Mouse (Mus musculus) MEL (cell line): Measurements from ENCODE around the gene Zbtb3. TPM values are rescaled to one million over a fixed set of nuclear protein-coding genes. Genes with fewer than 3 reads are reported as not detected.
"Not testable (repeated sequence)": the region's sequence is repeated elsewhere in the genome, so short reads cannot be mapped to it uniquely, and the experiment has no call there.

Experiments
- DNase-seq: peaks from one replicate; pipeline ENCODE4 v3.0.0; 2011; ENCODE audit warnings: low read depth, low spot score
- H3K27ac ChIP-seq: 2 replicates; pipeline ENCODE4 v1.5.1; 2012; ENCODE audit warnings: low read depth, mild to moderate bottlenecking, control low read depth, low read length, moderate library complexity; ENCODE audit not compliant: control insufficient read depth
- H3K27me3 ChIP-seq, 2 experiments: fragments of 150-350 bp in 1 of 2; sonication (generic) in 1 of 2; 2 replicates each; pipeline ENCODE4 v1.6.1; 2012; ENCODE audit warnings: low read length in 2 of 2, mild to moderate bottlenecking in 2 of 2, improper control_type of control experiment in 1 of 2, moderate library complexity in 1 of 2; ENCODE audit not compliant: insufficient read depth in 2 of 2, control insufficient read depth in 1 of 2
- H3K36me3 ChIP-seq, 2 experiments: 2 replicates each; pipeline ENCODE4 v1.6.1; 2012 to 2014; ENCODE audit warnings: low read length in 2 of 2, improper control_type of control experiment in 1 of 2, inconsistent platforms in 1 of 2, mild to moderate bottlenecking in 1 of 2; ENCODE audit not compliant: insufficient read depth in 2 of 2, control insufficient read depth in 1 of 2
- H3K4me1 ChIP-seq, 2 experiments: fragments of 150-350 bp in 1 of 2; sonication (generic) in 1 of 2; 2 replicates each; pipeline ENCODE4 v1.6.1; 2012; ENCODE audit warnings: low read length in 2 of 2, improper control_type of control experiment in 1 of 2, mild to moderate bottlenecking in 1 of 2; ENCODE audit not compliant: insufficient read depth in 2 of 2, control insufficient read depth in 1 of 2
- H3K4me3 ChIP-seq, 2 experiments: fragments of 150-350 bp in 1 of 2; sonication (generic) in 1 of 2; 2 replicates each; pipeline ENCODE4 v1.5.1; 2012; ENCODE audit warnings: low read depth in 2 of 2, low read length in 2 of 2, mild to moderate bottlenecking in 2 of 2, moderate library complexity in 2 of 2, control low read depth in 1 of 2, improper control_type of control experiment in 1 of 2; ENCODE audit not compliant: control insufficient read depth in 1 of 2, insufficient read depth in 1 of 2
- H3K79me2 ChIP-seq: 2 replicates; pipeline ENCODE4 v1.6.1; 2012; ENCODE audit warnings: mild to moderate bottlenecking, low read length, moderate library complexity; ENCODE audit not compliant: control insufficient read depth, poor library complexity, insufficient read depth
- H3K9ac ChIP-seq: 2 replicates; pipeline ENCODE4 v1.6.1; 2012; ENCODE audit warnings: low read depth, mild to moderate bottlenecking, control low read depth, low read length, moderate library complexity; ENCODE audit not compliant: control insufficient read depth, poor library complexity, severe bottlenecking
- H3K9me3 ChIP-seq: fragments of 150-350 bp; sonication (generic); replicated peaks from 2 replicates; pipeline ENCODE4 v1.6.1; 2012; ENCODE audit warnings: mild to moderate bottlenecking, low read length, improper control_type of control experiment, moderate library complexity; ENCODE audit not compliant: insufficient read depth
- BHLHE40 ChIP-seq: IDR thresholded peaks from 2 replicates; pipeline ENCODE4 v1.6.1; 2012; ENCODE audit warnings: low read depth, mild to moderate bottlenecking, inconsistent platforms, low read length, improper control_type of control experiment, borderline replicate concordance
- CTCF ChIP-seq, 3 experiments: IDR thresholded peaks in 2 of 3; conservative IDR thresholded peaks in 1 of 3; 2 replicates each; pipeline ENCODE4 v1.5.1; 2011 to 2012; ENCODE audit warnings: low read length in 3 of 3, low read depth in 2 of 3, mild to moderate bottlenecking in 2 of 3, improper control_type of control experiment in 1 of 3, inconsistent platforms in 1 of 3, mixed read lengths in 1 of 3, moderate library complexity in 1 of 3; ENCODE audit not compliant: control insufficient read depth in 1 of 3, insufficient read depth in 1 of 3, poor library complexity in 1 of 3, severe bottlenecking in 1 of 3
- ELF1 ChIP-seq: IDR thresholded peaks from 2 replicates; pipeline ENCODE4 v1.6.1; 2014; ENCODE audit warnings: low read depth, mild to moderate bottlenecking, inconsistent platforms, low read length, improper control_type of control experiment, moderate library complexity
- EP300 ChIP-seq, 2 experiments: IDR thresholded peaks; 2 replicates each; pipeline ENCODE4 v1.6.1; 2011; ENCODE audit warnings: improper control_type of control experiment in 2 of 2, low read length in 2 of 2, low read depth in 1 of 2, mild to moderate bottlenecking in 1 of 2
- GABPA ChIP-seq: IDR thresholded peaks from 2 replicates; pipeline ENCODE4 v1.6.1; 2012; ENCODE audit warnings: low read depth, mild to moderate bottlenecking, inconsistent platforms, low read length, improper control_type of control experiment, moderate library complexity
- HCFC1 ChIP-seq: IDR thresholded peaks from 2 replicates; pipeline ENCODE4 v1.6.1; 2012; ENCODE audit warnings: low read depth, mild to moderate bottlenecking, inconsistent platforms, low read length, improper control_type of control experiment, moderate library complexity
- JUND ChIP-seq: IDR thresholded peaks from 2 replicates; pipeline ENCODE4 v1.6.1; 2011; ENCODE audit warnings: low read depth, mild to moderate bottlenecking, improper control_type of control experiment, low read length
- MAFK ChIP-seq: IDR thresholded peaks from 2 replicates; pipeline ENCODE4 v1.6.1; 2011; ENCODE audit warnings: low read depth, mild to moderate bottlenecking, low read length, improper control_type of control experiment, borderline replicate concordance
- MAX ChIP-seq: IDR thresholded peaks from 2 replicates; pipeline ENCODE4 v1.6.1; 2011; ENCODE audit warnings: low read length, improper control_type of control experiment
- MAZ ChIP-seq: IDR thresholded peaks from 2 replicates; pipeline ENCODE4 v1.6.1; 2012; ENCODE audit warnings: low read depth, mild to moderate bottlenecking, inconsistent platforms, low read length, improper control_type of control experiment
- MXI1 ChIP-seq: IDR thresholded peaks from 2 replicates; pipeline ENCODE4 v1.6.1; 2011; ENCODE audit warnings: mild to moderate bottlenecking, low read depth, low read length, improper control_type of control experiment
- POLR2A ChIP-seq, 2 experiments: IDR thresholded peaks; 2 replicates each; pipeline ENCODE4 v1.6.1; 2011 to 2012; ENCODE audit warnings: low read length in 2 of 2, mild to moderate bottlenecking in 2 of 2, control low read depth in 1 of 2, improper control_type of control experiment in 1 of 2, low read depth in 1 of 2, moderate library complexity in 1 of 2; ENCODE audit not compliant: control insufficient read depth in 1 of 2, insufficient read depth in 1 of 2, poor library complexity in 1 of 2
- POLR2AphosphoS5 ChIP-seq: IDR thresholded peaks from 2 replicates; pipeline ENCODE4 v1.6.1; 2012; ENCODE audit warnings: low read depth, borderline replicate concordance, mild to moderate bottlenecking, inconsistent platforms, low read length, moderate library complexity, mixed read lengths
- SMC3 ChIP-seq: IDR thresholded peaks from 2 replicates; pipeline ENCODE4 v1.6.1; 2011; ENCODE audit warnings: low read depth, low read length, improper control_type of control experiment
- TAL1 ChIP-seq: IDR thresholded peaks from 2 replicates; pipeline ENCODE4 v1.6.1; 2012; ENCODE audit warnings: mild to moderate bottlenecking, inconsistent platforms, low read length, moderate library complexity, mixed read lengths
- TBP ChIP-seq: IDR thresholded peaks from 2 replicates; pipeline ENCODE4 v1.8.0; 2011; ENCODE audit warnings: low read depth, low read length, improper control_type of control experiment
- USF1 ChIP-seq: IDR thresholded peaks from 2 replicates; pipeline ENCODE4 v1.6.1; 2014; ENCODE audit warnings: low read depth, mild to moderate bottlenecking, inconsistent platforms, low read length, improper control_type of control experiment, moderate library complexity
- USF2 ChIP-seq, 2 experiments: IDR thresholded peaks; 2 replicates each; pipeline ENCODE4 v1.6.1; 2011 to 2012; ENCODE audit warnings: improper control_type of control experiment in 2 of 2, low read length in 2 of 2, borderline replicate concordance in 1 of 2, inconsistent platforms in 1 of 2, low read depth in 1 of 2, mild to moderate bottlenecking in 1 of 2; ENCODE audit not compliant: insufficient read depth in 1 of 2
- ZC3H11A ChIP-seq: IDR thresholded peaks from 2 replicates; pipeline ENCODE4 v1.6.1; 2012; ENCODE audit warnings: low read depth, mild to moderate bottlenecking, inconsistent platforms, low read length, improper control_type of control experiment
- ZNF384 ChIP-seq: IDR thresholded peaks from 2 replicates; pipeline ENCODE4 v1.6.1; 2012; ENCODE audit warnings: low read depth, mild to moderate bottlenecking, inconsistent platforms, low read length, improper control_type of control experiment
- polyA plus RNA-seq, 2 experiments: library from polyadenylated mRNA; stranded (reverse) in 1 of 2; unstranded in 1 of 2; fragments of >175 nt in 1 of 2; fragments of >200 nt in 1 of 2; gene quantifications; 2 replicates each; pipeline versions ENCODE4 v1.2.1 to v1.2.4; 2012; ENCODE audit warnings: low replicate concordance in 2 of 2, low read depth in 1 of 2; ENCODE audit not compliant: insufficient read length in 2 of 2, insufficient read depth in 1 of 2, missing spikeins in 1 of 2
- total RNA-seq: library from RNA; depleted of rRNA; stranded (reverse); fragments of 300-350 nt; gene quantifications from 2 replicates; pipeline ENCODE4 v1.2.3, GENCODE M21; 2012

The Zbtb3 gene
- total and polyA plus RNA-seq, 3 experiments = 2.4 to 2.9 TPM; not detected in 1

GRCm38 (mm10) chr19:8831262-8831661 lies 28.9 kb downstream of the Zbtb3 start:
- no peak for DNase-seq
- no peak for TF ChIP-seq MAFK
- TF ChIP-seq MAZ = no peak
- TF ChIP-seq USF2 (IDR thresholded peaks at IDR 0.05; ENCODE audit: borderline replicate concordance in 1 of 2, insufficient read depth in 1 of 2, low read depth in 1 of 2, low read length in 2 of 2) = no peak
- TF ChIP-seq TBP = no peak
- TF ChIP-seq HCFC1 = no peak
- TF ChIP-seq JUND = no peak
- TF ChIP-seq MXI1 = no peak
- TF ChIP-seq ZNF384 = no peak
- no peak for TF ChIP-seq SMC3
- TF ChIP-seq ELF1 = no peak
- no peak for TF ChIP-seq USF1
- TF ChIP-seq BHLHE40 = no peak
- TF ChIP-seq POLR2AphosphoS5 = no peak
- TF ChIP-seq MAX = no peak
- no peak; a peak in 1 of 6 replicates for TF ChIP-seq CTCF (IDR thresholded peaks at IDR 0.05 in 2 of 3, conservative IDR thresholded peaks at IDR 0.05 in 1 of 3; ENCODE audit: control insufficient read depth in 1 of 3, insufficient read depth in 1 of 3, low read depth in 2 of 3, low read length in 3 of 3, poor library complexity in 1 of 3, severe bottlenecking in 1 of 3)
- peaks cover 0 to 49% of the 10 kb centered on the region in 2 experiments; a peak in 3 of 4 replicates for H3K36me3 ChIP-seq
- peaks cover 3% of the 10 kb centered on the region; the same call in 1 of the 2 replicates for H3K79me2 ChIP-seq
- no peaks in the 10 kb centered on the region; a peak in 1 of 4 replicates for H3K4me1 ChIP-seq
- no peak overlapping the region for H3K4me3 ChIP-seq
- H3K9me3 ChIP-seq = no peaks in the 10 kb centered on the region
- H3K9ac ChIP-seq = no peak overlapping the region
- no peaks in the 10 kb centered on the region for H3K27me3 ChIP-seq
- H3K27ac ChIP-seq = no peak overlapping the region

- Histone ChIP-seq H3K4me1 (peaks cover 0 to 3% of the 10 kb centered on the region in 2 experiments; a peak in 3 of 4 replicates), H3K36me3 (peaks cover 5 to 32% of the 10 kb centered on the region in 2 experiments), H3K9me3 (no peaks in the 10 kb centered on the region), H3K79me2 (peaks cover 1% of the 10 kb centered on the region; the same call in 1 of the 2 replicates), H3K9ac (no peak overlapping the region), H3K27ac (no peak overlapping the region), H3K4me3 (no peak overlapping the region), H3K27me3 (no peaks in the 10 kb centered on the region)
- TF ChIP-seq MAX = no peak
- no peak for TF ChIP-seq EP300 (IDR thresholded peaks at IDR 0.05; ENCODE audit: low read depth in 1 of 2, low read length in 2 of 2)
- no peak for TF ChIP-seq ZC3H11A
- TF ChIP-seq POLR2A (IDR thresholded peaks at IDR 0.05; ENCODE audit: control insufficient read depth in 1 of 2, insufficient read depth in 1 of 2, low read depth in 1 of 2, low read length in 2 of 2, poor library complexity in 1 of 2) = no peak
- no peak for TF ChIP-seq GABPA
- TF ChIP-seq TAL1 = no peak
- DNase-seq = no peak
Measured at GRCm38 (mm10) chr19:8832971-8833370, 30.6 kb downstream of the Zbtb3 start.

- H3K9me3 ChIP-seq, H3K79me2 ChIP-seq, DNase-seq, H3K27me3 ChIP-seq, H3K9ac ChIP-seq, H3K4me3 ChIP-seq: not testable (repeated sequence)
- Histone ChIP-seq H3K4me1 (peaks cover 3 to 17% of the 10 kb centered on the region in 2 experiments), H3K27ac (peak overlapping the region; percentile 92; the same call in 1 of the 2 replicates), H3K36me3 (peaks cover 14% of the 10 kb centered on the region in 2 experiments)
Measured at GRCm38 (mm10) chr19:8836327-8836726, 34.0 kb downstream of the Zbtb3 start.
